In the genomic region with DNA sequence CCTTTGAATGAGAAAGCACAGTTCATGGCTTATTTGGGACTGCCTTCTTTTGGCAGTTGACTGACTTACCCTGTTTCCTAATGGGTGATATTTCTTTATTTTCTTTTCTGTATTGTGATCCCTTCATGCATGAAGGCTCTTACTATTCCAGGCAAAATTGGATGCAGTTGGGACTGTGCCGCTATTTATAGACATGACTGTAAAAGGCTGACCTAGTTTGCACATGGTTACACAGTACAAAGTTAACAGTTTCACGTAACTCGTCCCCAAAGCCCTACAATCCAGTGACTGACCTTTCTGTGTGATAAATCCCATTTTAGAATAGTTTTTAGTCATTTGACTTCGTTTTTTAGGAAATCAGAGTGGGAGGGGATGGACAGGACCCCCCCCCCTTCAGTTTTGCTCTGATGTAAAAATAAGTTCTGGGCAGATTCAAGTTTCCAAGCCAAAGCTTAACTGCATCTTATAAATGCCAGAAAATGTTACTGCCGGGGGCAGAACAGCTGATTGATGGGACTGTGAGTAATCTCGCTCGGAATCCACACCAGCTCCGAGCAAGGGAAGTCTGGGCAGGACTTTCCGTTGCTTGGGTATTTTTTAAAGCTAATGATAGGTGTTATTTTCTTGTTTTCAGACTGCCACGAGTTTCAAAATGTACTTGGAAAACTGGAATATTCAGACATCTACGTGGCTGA, we compare ENCODE assay signal across 9 mouse cellular contexts.
DNase-seq lines count a peak whose midpoint lies in the region; ATAC-seq lines count a peak whose summit lies in the region.
"Had no signal": no experiment of that assay in that cellular context is flagged by ENCODE, and none has a peak within 500 bp of the region (broad histone marks: within the 10 kb centered on the region; RNA-seq: fewer than 3 reads in every experiment).

No protein-coding gene starts in this region.

- no peak overlapping the region for H3K9ac ChIP-seq in lung, embryonic 15.5 days
- H3K9ac ChIP-seq in neural tube, embryonic 15.5 days (replicated peaks) = no peak overlapping the region

- DNase-seq in cerebellum, adult 9-11 months = peak; percentile 10
- no peak for DNase-seq in cerebellum, adult 8-10 months
- DNase-seq in lung, postnatal 25 days (ENCODE audit: low spot score) = no peak
- DNase-seq in heart, embryonic 10.5 days (ENCODE audit: low spot score) = no peak
- DNase-seq in urinary bladder, postnatal 36 days (ENCODE audit: low spot score in 2 of 2) = no peak
- no peak for DNase-seq in layer of hippocampus, postnatal 25 days (ENCODE audit: extremely low spot score in 1 of 2, low spot score in 1 of 2)

- 0 out of 2 replicates have a peak, but pooled peaks cover 7% of the 10 kb centered on the region for H3K4me1 ChIP-seq in lung, embryonic 15.5 days
- 0 out of 2 replicates have a peak, but pooled peaks cover 7% of the 10 kb centered on the region for H3K4me1 ChIP-seq in heart, embryonic 10.5 days
- H3K4me1 ChIP-seq in neural tube, embryonic 15.5 days = no peaks in the 10 kb centered on the region; the same call in 1 of the 2 replicates

- no peak overlapping the region for H3K4me3 ChIP-seq in lung, embryonic 15.5 days
- no peak overlapping the region for H3K4me3 ChIP-seq in heart, embryonic 10.5 days
- no peak overlapping the region for H3K4me3 ChIP-seq in neural tube, embryonic 15.5 days (replicated peaks)

- H3K27ac ChIP-seq in lung, embryonic 15.5 days = peak overlapping the region; percentile 47; the same call in 1 of the 2 replicates
- peak overlapping the region; percentile 60; the same call in 1 of the 2 replicates for H3K27ac ChIP-seq in heart, embryonic 10.5 days
- H3K27ac ChIP-seq in neural tube, embryonic 15.5 days (replicated peaks) = no peak overlapping the region; the same call in 1 of the 2 replicates

- 59% methylated on average over 11 of the region's 11 CpGs for WGBS in lung, embryonic 15.5 days
- WGBS in heart, embryonic 10.5 days = 66% methylated on average over 11 of the region's 11 CpGs
- 63% methylated on average over 11 of the region's 11 CpGs for whole genome bisulfite sequencing in neural tube, embryonic 15.5 days

- H3K9me3 ChIP-seq in lung, embryonic 15.5 days = no peaks in the 10 kb centered on the region
- no peaks in the 10 kb centered on the region for H3K9me3 ChIP-seq in heart, embryonic 10.5 days
- H3K9me3 ChIP-seq in neural tube, embryonic 15.5 days (replicated peaks) = no peaks in the 10 kb centered on the region

- no peak overlapping the region for H3K4me2 ChIP-seq in lung, embryonic 15.5 days
- no peak overlapping the region; the same call in 1 of the 2 replicates for H3K4me2 ChIP-seq in neural tube, embryonic 15.5 days

- no peaks in the 10 kb centered on the region for H3K27me3 ChIP-seq in lung, embryonic 15.5 days
- H3K27me3 ChIP-seq in heart, embryonic 10.5 days (ENCODE audit: insufficient read depth, poor library complexity, severe bottlenecking) = no peaks in the 10 kb centered on the region
- no peaks in the 10 kb centered on the region for H3K27me3 ChIP-seq in neural tube, embryonic 15.5 days (replicated peaks)

- 0 out of 2 replicates have a peak, but pooled peaks cover 2% of the 10 kb centered on the region for H3K36me3 ChIP-seq in lung, embryonic 15.5 days
- no peaks in the 10 kb centered on the region for H3K36me3 ChIP-seq in heart, embryonic 10.5 days
- H3K36me3 ChIP-seq in neural tube, embryonic 15.5 days = no peaks in the 10 kb centered on the region

- peak; percentile 35; the same call in 1 of the 2 replicates for ATAC-seq in lung, embryonic 15.5 days (ENCODE audit: borderline replicate concordance, extremely low read depth, low FRiP score, low TSS enrichment)
- peak; percentile 47; the same call in 1 of the 2 replicates for ATAC-seq in neural tube, embryonic 15.5 days (ENCODE audit: low FRiP score)
- ATAC-seq: CD4-positive, CD25-positive, alpha-beta regulatory T cell, adult 4 months had no signal
